Mouse (Mus musculus) urinary bladder, postnatal 25 days (tissue): ENCODE data around the gene Krtap4-2.
"Not testable (repeated sequence)": the region's sequence is repeated elsewhere in the genome, so short reads cannot be mapped to it uniquely, and the experiment has no call there.

Experiments
- DNase-seq: peaks from one replicate; pipeline ENCODE4 v3.0.0; 2022; ENCODE audit warnings: low spot score

Gene Krtap4-2

GRCm38 (mm10) chr11:99634653-99635134, at the start of gene Krtap4-2:
TSS of gene Krtap4-2 (minus strand) at chr11:99635084.
- DNase-seq, result no peak

DNA sequence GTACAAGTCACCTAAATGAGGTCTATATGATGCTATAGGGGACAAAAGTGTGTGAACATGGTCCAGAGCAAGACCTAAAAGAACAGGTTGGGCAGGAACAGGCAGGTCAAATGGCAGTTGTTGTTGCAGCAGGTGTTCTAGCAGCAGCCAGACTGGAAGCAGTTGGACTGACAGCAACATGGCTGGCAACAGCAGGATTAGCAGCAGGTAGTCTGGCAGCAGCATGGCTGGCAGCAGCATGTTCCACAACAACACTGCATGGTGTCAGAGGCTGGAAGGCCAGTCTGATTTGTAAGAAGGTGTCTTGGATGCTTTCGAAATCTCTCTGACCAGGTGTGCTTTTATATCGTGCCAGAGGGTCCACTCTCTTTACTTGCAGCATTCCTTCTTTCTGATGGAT, 48.6 kb upstream of the Krtap4-2 start:
- DNase-seq, result no peak

DNA sequence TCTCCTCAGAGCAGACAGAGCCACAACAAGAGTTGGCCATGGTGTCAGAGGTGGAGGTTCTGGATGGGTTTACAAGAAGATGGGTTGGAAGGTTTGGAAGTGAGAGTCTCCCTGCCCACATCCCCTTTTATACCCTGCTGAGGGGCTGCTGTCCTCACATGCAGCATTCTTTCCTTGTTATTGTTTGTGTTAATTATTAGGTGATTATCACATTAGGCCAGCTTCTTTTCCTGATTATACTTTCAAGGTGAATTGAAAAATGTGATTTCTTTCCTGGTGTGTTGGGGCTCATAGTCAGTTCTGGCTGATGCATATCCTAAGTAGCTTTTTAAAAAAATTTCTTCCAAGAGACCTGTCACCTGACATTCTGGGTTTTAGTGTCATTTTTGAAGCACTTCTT, 31.0 kb upstream of the Krtap4-2 start, which contains the start of gene Krtap4-6:
Gene Krtap4-6 (minus strand): TSS at position 101 of the 400 bp plus-strand sequence.
- DNase-seq, result no peak

GRCm38 (mm10) chr11:99662802-99663201, 27.9 kb upstream of the Krtap4-2 start:
- DNase-seq, result no peak

GRCm38 (mm10) chr11:99659256-99659655, 24.4 kb upstream of the Krtap4-2 start:
- DNase-seq, result no peak

DNA sequence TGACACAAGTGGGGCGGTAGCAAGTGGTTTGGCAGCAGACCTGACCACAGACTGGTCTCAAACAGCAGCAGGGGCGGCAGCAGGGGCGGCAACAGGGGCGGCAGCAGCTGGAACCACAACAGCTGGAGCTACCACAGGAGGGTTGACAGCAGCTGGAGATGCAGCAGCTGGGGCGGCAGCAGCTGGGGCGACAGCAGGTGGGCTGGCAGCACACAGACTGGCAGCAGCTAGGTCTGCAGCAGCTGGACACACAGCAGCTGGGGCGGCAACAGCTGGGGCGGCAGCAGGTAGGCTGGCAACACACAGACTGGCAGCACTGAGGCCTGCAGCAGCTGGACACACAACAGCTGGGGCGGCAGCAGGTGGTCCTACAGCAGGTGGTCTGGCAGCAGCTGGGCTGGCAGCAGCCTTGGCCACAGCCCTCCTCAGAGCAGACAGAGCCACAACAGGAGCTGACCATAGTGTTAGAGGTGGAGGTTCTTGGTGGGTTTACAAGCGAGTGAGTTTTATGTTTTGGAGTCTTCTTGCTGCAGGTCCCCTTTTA, 23.7 kb upstream of the Krtap4-2 start, which contains the start of gene Gm11563:
Gene Gm11563 (minus strand): TSS at position 494 of the 544 bp plus-strand sequence.
- not testable (repeated sequence) for DNase-seq

DNA sequence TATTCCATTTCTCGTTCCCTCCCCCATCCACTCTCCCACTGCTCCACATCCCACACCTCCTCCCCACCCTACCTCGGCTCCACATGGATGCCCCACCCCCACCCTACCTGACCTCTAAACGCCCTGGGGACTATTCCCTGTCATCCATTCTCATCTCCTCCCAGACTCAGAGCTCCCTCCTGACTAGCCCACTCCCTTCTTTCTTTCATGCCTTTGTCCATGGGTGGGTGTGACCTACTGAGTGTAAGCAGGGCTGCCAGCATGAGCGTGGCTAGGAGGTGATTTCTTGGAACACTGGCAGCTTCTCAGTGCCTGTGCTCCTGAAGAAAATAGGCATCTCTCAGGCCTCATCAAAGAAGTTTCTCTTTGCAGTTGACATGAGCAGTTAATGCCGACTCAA, 22.2 kb upstream of the Krtap4-2 start:
- no peak for DNase-seq

- DNase-seq, result no peak
Measured at GRCm38 (mm10) chr11:99650136-99650535, 15.3 kb upstream of the Krtap4-2 start, which contains the start of gene Gm11555. TSS of gene Gm11555 (minus strand) at chr11:99650236.

DNA sequence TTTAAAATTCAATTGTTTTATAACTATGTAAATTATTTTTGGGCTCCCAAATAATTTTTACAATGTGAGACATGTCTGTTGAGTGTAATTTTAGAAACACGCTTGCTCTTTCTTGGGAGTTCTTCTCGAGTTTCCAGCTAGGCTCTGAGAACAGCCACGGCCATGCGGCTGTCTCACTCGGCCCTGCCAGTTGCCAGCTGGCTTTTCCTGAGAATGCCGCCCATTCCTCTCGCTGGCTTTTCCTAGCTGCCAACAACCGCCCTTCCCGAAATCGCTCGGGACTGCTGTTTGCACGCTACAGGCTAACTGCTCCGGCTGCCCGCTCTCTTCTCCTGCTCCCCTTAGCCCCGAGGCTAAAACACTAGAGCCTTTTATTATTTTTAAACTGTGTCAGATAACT, 11.6 kb upstream of the Krtap4-2 start:
- no peak for DNase-seq

DNA sequence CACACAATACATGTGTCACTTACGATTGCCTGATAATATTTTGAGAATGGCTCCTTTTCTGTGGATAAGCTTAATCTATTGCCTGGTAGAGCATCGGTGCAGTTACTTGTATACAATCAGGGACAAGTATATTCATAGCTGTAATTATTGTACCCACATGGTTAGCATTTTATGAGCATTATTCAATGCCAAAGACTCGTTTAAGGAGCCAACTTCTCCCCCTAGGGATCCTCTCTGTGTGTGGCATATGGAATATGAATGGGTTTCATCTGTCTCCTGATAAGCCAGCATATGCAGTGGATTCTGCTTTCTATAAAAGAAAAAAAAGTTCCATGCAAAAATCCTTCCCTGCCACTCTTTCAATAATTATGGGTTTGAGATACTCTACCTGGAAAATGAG, 9.5 kb upstream of the Krtap4-2 start:
- DNase-seq, result no peak

DNA sequence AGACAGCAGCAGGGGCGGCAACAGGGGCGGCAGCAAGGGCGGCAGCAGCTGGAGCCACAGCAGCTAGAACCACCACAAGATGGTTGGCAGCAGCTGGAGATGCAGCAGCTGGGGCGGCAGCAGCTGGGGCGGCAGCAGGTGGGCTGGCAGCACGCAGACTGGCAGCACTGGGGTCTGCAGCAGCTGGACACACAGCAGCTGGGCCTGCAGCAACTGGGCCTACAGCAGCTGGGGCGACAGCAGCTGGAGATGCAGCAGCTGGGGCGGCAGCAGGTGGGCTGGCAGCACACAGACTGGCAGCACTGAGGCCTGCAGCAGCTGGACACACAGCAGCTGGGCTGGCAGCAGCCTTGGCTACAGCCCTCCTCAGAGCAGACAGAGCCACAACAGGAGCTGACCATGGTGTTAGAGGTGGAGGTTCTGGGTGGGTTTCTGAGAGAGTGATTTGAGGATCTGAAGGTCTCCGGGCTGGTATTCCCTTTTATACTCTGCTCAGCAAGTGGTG, 8.8 kb upstream of the Krtap4-2 start, which contains the start of gene Krtap4-7:
Gene Krtap4-7 (minus strand): TSS at position 455 of the 505 bp plus-strand sequence.
- not testable (repeated sequence) for DNase-seq

GRCm38 (mm10) chr11:99640926-99641325, 6.0 kb upstream of the Krtap4-2 start:
- no peak for DNase-seq

GRCm38 (mm10) chr11:99637086-99637485, 2.2 kb upstream of the Krtap4-2 start:
- DNase-seq, result no peak

GRCm38 (mm10) chr11:99633293-99633692, 1.6 kb downstream of the Krtap4-2 start:
- no peak for DNase-seq

DNA sequence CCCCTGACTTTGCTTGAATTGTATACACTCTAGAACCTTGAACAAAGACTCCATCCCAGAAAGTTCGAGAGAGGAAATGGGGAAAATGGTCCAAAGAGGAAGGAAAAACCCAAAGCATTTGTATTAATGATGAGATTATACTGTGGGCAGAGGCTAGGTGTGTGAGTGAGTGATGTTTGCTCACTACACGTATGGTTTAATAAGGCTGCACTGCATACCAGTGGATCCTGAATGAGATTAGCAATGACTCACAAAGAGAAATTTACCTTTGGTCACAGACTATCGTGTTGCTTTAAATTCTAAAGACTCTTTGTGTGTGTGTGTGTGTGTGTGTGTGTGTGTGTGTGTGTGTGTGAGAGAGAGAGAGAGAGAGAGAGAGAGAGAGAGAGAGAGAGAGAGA, 4.0 kb downstream of the Krtap4-2 start:
- DNase-seq, result no peak

GRCm38 (mm10) chr11:99628138-99628537, 6.7 kb downstream of the Krtap4-2 start, which contains the start of gene Krtap4-1:
TSS of gene Krtap4-1 (minus strand) at chr11:99628238.
- DNase-seq, result no peak

DNA sequence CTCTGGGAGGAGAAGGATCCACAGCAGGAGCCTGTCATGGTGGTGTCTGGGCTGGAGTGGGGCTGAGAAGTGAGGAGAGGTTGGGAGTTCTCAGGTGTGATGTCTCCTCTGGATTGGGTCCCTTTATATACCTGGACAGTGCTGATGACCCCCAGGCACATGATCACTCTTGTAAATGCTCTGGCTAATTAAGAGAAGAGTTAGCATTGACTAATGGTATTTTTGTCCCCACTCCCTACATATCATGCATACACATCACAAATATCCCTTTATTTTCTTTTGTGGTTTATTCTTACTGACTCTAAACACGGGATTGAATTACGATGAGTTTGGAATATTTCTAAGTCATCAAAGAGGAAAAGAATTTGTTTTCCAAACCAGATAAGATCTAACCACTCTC, 14.5 kb downstream of the Krtap4-2 start, which contains the start of gene Gm11562:
Gene Gm11562 (minus strand): TSS at position 101 of the 400 bp plus-strand sequence.
- no peak for DNase-seq

GRCm38 (mm10) chr11:99614796-99615363, 20.0 kb downstream of the Krtap4-2 start, which contains the start of gene Krtap2-4:
TSS of gene Krtap2-4 (minus strand) at chr11:99614846.
- DNase-seq, result no peak

GRCm38 (mm10) chr11:99610089-99610488, 24.8 kb downstream of the Krtap4-2 start, which contains the start of gene Gm11937:
TSS of gene Gm11937 (minus strand) at chr11:99610189.
- DNase-seq, result not testable (repeated sequence)

DNA sequence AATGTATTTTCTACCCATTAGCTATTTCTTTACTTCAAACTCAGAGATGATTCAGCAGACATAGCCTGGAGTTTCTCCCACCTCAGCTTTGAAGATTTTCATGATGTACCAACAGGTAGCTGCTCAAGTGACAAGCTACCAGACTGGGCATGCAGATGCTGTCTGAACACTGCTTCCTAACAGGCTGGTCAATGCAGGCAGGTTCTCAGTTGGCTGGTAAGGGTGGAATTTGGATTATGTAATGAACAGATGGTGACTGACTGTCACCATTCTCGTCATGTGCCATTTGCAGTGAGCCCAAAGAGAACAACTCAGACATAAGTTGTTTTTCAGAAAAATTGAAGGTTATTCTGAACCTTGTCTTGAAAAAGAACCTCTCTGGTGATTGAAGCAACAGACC, 25.8 kb downstream of the Krtap4-2 start:
- DNase-seq, result no peak

DNA sequence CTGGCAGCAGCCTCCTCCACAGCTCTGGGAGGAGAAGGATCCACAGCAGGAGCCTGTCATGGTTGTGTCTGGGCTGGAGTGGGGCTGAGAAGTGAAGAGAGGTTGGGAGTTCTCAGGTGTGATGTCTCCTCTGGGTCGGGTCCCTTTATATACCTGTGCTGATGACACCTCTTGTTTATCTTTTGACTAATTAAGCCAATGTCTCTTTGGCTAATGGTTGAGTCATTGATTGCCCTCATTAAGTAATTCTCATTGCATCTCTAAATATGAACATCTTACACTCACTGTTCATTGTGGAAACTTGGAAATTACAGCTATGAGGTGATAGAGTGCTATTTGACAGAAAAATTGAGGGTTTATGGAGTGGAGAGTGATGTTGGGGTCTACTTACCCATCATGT, 31.7 kb downstream of the Krtap4-2 start, which contains the start of gene Gm11938:
Gene Gm11938 (minus strand): TSS at position 101 of the 400 bp plus-strand sequence.
- DNase-seq, result not testable (repeated sequence)

GRCm38 (mm10) chr11:99597742-99598141, 37.1 kb downstream of the Krtap4-2 start, which contains the start of gene Krtap9-3:
TSS of gene Krtap9-3 (minus strand) at chr11:99598105.
- not testable (repeated sequence) for DNase-seq

- no peak for DNase-seq
Measured at GRCm38 (mm10) chr11:99590981-99591380, 43.9 kb downstream of the Krtap4-2 start, which contains the start of gene Krtap1-3. TSS of gene Krtap1-3 (minus strand) at chr11:99591339.
